Mouse (Mus musculus) embryonic facial prominence, embryonic 12.5 days (tissue): ENCODE data around the gene Igf2r. TPM values are rescaled to one million over a fixed set of nuclear protein-coding genes. Genes with fewer than 3 reads are reported as not detected.

Experiments
- ATAC-seq: fragments of 200-750 bp; cut with Nextera tagmentation; 2 replicates; pipeline ENCODE4 v1.8.0; 2017; ENCODE audit not compliant: insufficient number of reproducible peaks, insufficient read depth, low FRiP score, low TSS enrichment
- H3K27ac ChIP-seq: fragments of 300-500 bp; sonication (generic); 2 replicates; pipeline ENCODE4 v1.5.1; 2016; ENCODE audit warnings: mild to moderate bottlenecking
- H3K27me3 ChIP-seq: fragments of 300-500 bp; sonication (generic); 2 replicates; pipeline ENCODE4 v1.6.1; 2016; ENCODE audit warnings: mild to moderate bottlenecking, moderate library complexity
- H3K36me3 ChIP-seq: fragments of 300-500 bp; sonication (generic); 2 replicates; pipeline ENCODE4 v1.6.1; 2016; ENCODE audit warnings: mild to moderate bottlenecking
- H3K4me1 ChIP-seq: fragments of 300-500 bp; sonication (generic); 2 replicates; pipeline ENCODE4 v1.6.1; 2016
- H3K4me2 ChIP-seq: fragments of 300-500 bp; sonication (generic); replicated peaks from 2 replicates; pipeline ENCODE4 v1.6.1; 2016; ENCODE audit warnings: mild to moderate bottlenecking, moderate library complexity
- H3K4me3 ChIP-seq: fragments of 300-500 bp; sonication (generic); 2 replicates; pipeline ENCODE4 v1.5.1; 2016; ENCODE audit warnings: mild to moderate bottlenecking
- H3K9ac ChIP-seq: fragments of 300-500 bp; sonication (generic); 2 replicates; pipeline ENCODE4 v1.6.1; 2016; ENCODE audit warnings: mild to moderate bottlenecking, moderate library complexity
- H3K9me3 ChIP-seq: fragments of 300-500 bp; sonication (generic); 2 replicates; pipeline ENCODE4 v1.6.1; 2016; ENCODE audit warnings: mild to moderate bottlenecking, moderate library complexity
- WGBS: fragments of 180-500 bp; shearing (Covaris S2); methylation state at CpG from one replicate; pipeline ENCODE4 v1.1.7; 2016; 5-methylcytosine and 5-hydroxymethylcytosine counted together
- polyA plus RNA-seq: library from polyadenylated mRNA; unstranded; fragments of >200 nt; fragmentation: Nextera tagmentation; extraction: Ambion mirVana; gene quantifications from 2 replicates; pipeline ENCODE4 v1.2.1, GENCODE M21; 2016

Gene Igf2r
- polyA plus RNA-seq, 1 experiment from 2014 or later: 37.1 TPM

- H3K4me3 ChIP-seq: peak overlapping the region; percentile 58
- peaks cover 83% of the 10 kb centered on the region for H3K36me3 ChIP-seq
- peak overlapping the region; percentile 60 for H3K9ac ChIP-seq
- 53% methylated on average over 38 of the region's 38 CpGs for WGBS
- H3K27ac ChIP-seq: peak overlapping the region; percentile 85; the same call in 1 of the 2 replicates
- no peaks in the 10 kb centered on the region for H3K27me3 ChIP-seq
- peaks cover 32% of the 10 kb centered on the region for H3K9me3 ChIP-seq
- H3K4me2 ChIP-seq: peak overlapping the region; percentile 49
- peaks cover 3% of the 10 kb centered on the region; the same call in 1 of the 2 replicates for H3K4me1 ChIP-seq
- ATAC-seq: no peak
These were observed 27.1 kb downstream of the Igf2r start for GRCm38 (mm10) chr17:12742151-12742908.

DNA sequence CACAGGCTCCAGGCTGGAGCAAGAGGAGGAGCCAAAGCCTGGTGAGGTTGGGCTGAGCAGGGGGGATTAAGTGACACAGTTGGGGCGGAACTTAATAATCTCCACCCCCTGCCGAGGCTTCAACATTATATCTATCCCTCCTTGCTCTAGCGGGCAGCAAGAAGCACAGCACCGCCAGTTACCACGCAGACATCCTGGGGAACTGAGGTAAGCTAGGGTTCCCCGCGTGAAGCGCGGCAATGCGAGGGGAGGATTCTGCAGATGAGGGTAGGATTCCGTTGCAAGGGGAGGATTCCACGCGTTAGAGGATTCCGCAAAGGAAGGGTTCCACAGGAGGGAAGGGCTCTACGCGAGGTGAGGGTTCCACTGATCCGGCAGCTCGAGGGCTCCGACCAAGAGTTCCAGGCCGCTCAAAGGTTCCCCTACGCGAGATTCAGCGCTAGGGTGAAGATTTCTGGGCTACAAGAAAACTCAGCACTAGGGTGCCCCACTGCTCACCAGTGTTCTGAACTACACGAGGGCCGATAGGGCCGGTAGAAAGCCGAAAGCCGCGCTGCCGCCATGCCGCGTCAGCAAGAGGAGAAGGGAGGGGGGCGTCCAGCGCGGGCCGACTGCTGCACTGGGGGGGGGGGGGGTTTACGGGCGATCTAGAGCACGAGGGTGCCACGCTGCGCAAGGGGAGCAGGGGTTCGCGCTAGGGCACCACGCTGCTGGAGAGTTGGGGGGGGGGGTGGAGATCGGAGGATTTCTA, 28.1 kb downstream of the Igf2r start:
- H3K4me1 ChIP-seq: peaks cover 5% of the 10 kb centered on the region
- peak overlapping the region; percentile 85 for H3K27ac ChIP-seq

DNA sequence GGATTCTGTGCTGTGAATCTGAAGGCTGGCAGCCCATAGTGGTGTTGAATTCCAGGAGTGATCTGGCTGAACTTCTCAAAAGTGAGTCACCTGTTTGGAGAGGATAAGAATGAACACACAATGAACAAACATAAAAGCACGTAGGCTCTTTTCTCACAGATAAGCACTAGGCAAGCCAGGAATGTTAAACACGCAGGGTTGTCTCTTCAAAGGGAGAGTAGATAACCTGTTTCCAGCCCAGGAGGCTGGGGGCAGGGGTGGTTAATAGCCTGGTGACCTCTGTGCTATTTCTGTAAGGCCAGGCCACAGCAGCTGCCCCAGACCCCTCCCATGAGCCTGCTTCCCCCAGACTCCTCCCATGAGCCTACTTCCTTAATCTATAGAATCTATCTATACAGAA, 29.1 kb downstream of the Igf2r start:
- H3K36me3 ChIP-seq: peaks cover 81% of the 10 kb centered on the region
- ATAC-seq: no peak
- no peak overlapping the region for H3K9ac ChIP-seq
- H3K27me3 ChIP-seq: no peaks in the 10 kb centered on the region
- 38% methylated on average over 2 of the region's 2 CpGs for WGBS
- H3K4me3 ChIP-seq: no peak overlapping the region
- H3K27ac ChIP-seq: peak overlapping the region; percentile 85; the same call in 1 of the 2 replicates
- H3K4me1 ChIP-seq: peaks cover 14% of the 10 kb centered on the region
- H3K4me2 ChIP-seq: no peak overlapping the region
- H3K9me3 ChIP-seq: peaks cover 32% of the 10 kb centered on the region

More for the DNA sequence above, 28.1 kb downstream of the Igf2r start:
- Histone ChIP-seq H3K36me3 (peaks cover 84% of the 10 kb centered on the region), H3K27me3 (no peaks in the 10 kb centered on the region), H3K9me3 (peaks cover 32% of the 10 kb centered on the region), H3K4me3 (peak overlapping the region; percentile 58), H3K9ac (peak overlapping the region; percentile 60), H3K4me2 (peak overlapping the region; percentile 49)
- WGBS: 66% methylated on average over 39 of the region's 45 CpGs
- ATAC-seq: peak; percentile 80

DNA sequence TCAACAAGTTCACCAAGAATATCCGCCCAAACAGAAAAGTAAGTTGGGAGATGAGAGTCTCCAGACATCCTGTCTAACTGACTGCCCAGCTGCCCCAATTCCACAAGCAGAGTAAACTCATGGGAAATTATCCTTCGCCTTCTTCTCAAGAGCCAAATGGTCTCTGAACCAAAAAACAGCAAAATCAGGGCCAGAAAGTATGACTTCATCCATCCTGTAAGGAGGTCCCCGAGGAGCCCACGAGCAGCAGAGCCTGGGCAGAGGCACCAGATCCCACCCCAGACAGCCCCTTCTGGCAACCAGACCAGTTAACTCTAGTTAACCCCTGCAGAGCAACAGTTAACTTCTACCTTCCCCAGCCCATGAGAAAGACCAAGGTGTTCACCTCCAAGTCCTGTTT, 29.9 kb downstream of the Igf2r start:
- 59% methylated on average over 4 of the region's 4 CpGs for WGBS

DNA sequence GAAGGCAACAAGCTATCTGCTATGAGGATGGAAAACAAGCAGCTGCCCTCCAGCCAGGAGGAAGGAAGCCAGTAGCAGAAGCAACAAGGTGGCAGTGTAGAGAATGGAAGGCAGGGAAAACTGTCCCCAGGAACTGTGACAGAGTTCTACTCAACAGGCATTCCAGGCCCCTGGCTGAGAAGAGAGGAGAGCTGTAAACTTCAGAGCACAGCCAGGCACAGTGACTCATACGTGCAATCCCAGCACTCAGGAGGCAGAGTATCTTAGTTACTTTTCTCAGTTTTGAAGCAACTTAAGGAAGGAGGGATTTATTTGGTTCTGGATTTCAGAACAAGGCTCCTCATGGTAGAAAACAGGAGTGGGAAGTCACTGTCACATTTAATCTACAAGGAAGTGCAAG, 31.5 kb downstream of the Igf2r start:
- Histone ChIP-seq H3K9ac (no peak overlapping the region), H3K9me3 (peaks cover 20% of the 10 kb centered on the region), H3K4me2 (no peak overlapping the region), H3K36me3 (peaks cover 63% of the 10 kb centered on the region), H3K4me3 (no peak overlapping the region), H3K4me1 (peaks cover 28% of the 10 kb centered on the region), H3K27me3 (no peaks in the 10 kb centered on the region), H3K27ac (no peak overlapping the region)
- ATAC-seq: no peak
- 42% methylated on average over 1 of the region's 1 CpGs for WGBS

More for the DNA sequence above, 29.9 kb downstream of the Igf2r start:
- H3K4me1 ChIP-seq: peaks cover 17% of the 10 kb centered on the region
- H3K36me3 ChIP-seq: peaks cover 73% of the 10 kb centered on the region
- ATAC-seq: no peak
- H3K4me3 ChIP-seq: no peak overlapping the region
- peak overlapping the region; percentile 85; the same call in 1 of the 2 replicates for H3K27ac ChIP-seq
- H3K9ac ChIP-seq: no peak overlapping the region
- no peak overlapping the region for H3K4me2 ChIP-seq
- no peaks in the 10 kb centered on the region for H3K27me3 ChIP-seq
- H3K9me3 ChIP-seq: peaks cover 32% of the 10 kb centered on the region

- ATAC-seq: peak; percentile 61; the same call in 1 of the 2 replicates
- no peak overlapping the region for H3K9ac ChIP-seq
- H3K4me3 ChIP-seq: no peak overlapping the region
These were observed 35.1 kb downstream of the Igf2r start for GRCm38 (mm10) chr17:12734205-12734857.

DNA sequence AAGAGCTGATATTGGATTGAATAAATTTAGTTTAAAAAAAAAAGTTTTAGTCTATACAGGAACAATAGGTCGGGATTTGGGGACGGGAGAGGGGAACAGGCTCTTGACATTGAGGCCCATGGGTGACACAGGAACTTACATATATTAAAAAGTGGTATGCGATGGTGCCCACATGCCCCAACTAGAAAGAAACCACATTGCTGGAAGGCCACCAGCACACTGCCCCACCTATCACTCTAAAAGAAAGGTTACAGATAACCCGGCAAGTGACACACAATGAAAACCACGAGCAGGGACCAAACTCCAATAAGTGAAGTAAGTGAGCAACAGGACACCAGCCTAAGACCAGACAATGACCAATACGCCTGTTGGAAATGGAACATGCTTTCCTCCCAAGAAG, 36.3 kb downstream of the Igf2r start:
- peaks cover 46% of the 10 kb centered on the region for H3K36me3 ChIP-seq
- H3K4me2 ChIP-seq: no peak overlapping the region
- H3K9me3 ChIP-seq: no peaks in the 10 kb centered on the region
- H3K27me3 ChIP-seq: no peaks in the 10 kb centered on the region
- no peak for ATAC-seq
- H3K4me1 ChIP-seq: peaks cover 28% of the 10 kb centered on the region
- H3K4me3 ChIP-seq: no peak overlapping the region
- H3K9ac ChIP-seq: no peak overlapping the region
- WGBS: 90% methylated on average over 6 of the region's 6 CpGs
- H3K27ac ChIP-seq: no peak overlapping the region

More at GRCm38 (mm10) chr17:12734205-12734857, 35.1 kb downstream of the Igf2r start:
- Histone ChIP-seq H3K4me1 (peaks cover 28% of the 10 kb centered on the region), H3K27me3 (no peaks in the 10 kb centered on the region), H3K9me3 (no peaks in the 10 kb centered on the region), H3K36me3 (peaks cover 54% of the 10 kb centered on the region), H3K4me2 (peak overlapping the region; percentile 27; the same call in 1 of the 2 replicates), H3K27ac (peak overlapping the region; percentile 74)
- WGBS: 14% methylated on average over 12 of the region's 12 CpGs

- Histone ChIP-seq H3K4me2 (no peak overlapping the region), H3K9me3 (no peaks in the 10 kb centered on the region), H3K4me1 (peaks cover 35% of the 10 kb centered on the region), H3K27me3 (no peaks in the 10 kb centered on the region), H3K27ac (no peak overlapping the region), H3K36me3 (peaks cover 35% of the 10 kb centered on the region), H3K9ac (no peak overlapping the region), H3K4me3 (no peak overlapping the region)
- ATAC-seq: no peak
- WGBS: 50% methylated on average over 1 of the region's 1 CpGs
These were observed 40.9 kb downstream of the Igf2r start for GRCm38 (mm10) chr17:12728536-12728935.

DNA sequence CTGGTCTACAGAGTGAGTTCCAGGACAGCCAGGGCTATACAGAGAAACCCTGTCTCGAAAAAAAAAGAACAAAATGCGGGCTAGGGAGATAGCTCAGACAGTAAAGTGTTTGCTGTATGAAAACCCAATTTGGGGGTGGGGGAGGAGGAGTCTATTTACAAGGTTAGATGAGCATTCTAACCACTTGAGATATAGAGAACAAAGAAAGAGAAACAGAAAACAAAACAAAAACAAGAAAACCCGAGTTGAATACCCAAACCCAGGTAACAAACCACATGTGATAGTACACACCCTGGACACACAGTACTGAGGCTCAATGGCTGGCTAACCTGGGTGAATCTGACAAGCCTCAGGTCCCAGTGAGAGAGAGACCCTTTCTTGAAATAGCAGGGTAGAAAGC, 41.7 kb downstream of the Igf2r start:
- no peaks in the 10 kb centered on the region for H3K27me3 ChIP-seq
- H3K9me3 ChIP-seq: no peaks in the 10 kb centered on the region
- H3K9ac ChIP-seq: no peak overlapping the region
- ATAC-seq: no peak
- WGBS: 75% methylated on average over 3 of the region's 3 CpGs
- no peak overlapping the region for H3K4me2 ChIP-seq
- H3K4me3 ChIP-seq: no peak overlapping the region
- H3K4me1 ChIP-seq: peaks cover 37% of the 10 kb centered on the region
- H3K27ac ChIP-seq: no peak overlapping the region
- H3K36me3 ChIP-seq: peaks cover 33% of the 10 kb centered on the region

- no peak overlapping the region for H3K4me3 ChIP-seq
- H3K4me2 ChIP-seq: no peak overlapping the region
- peaks cover 31% of the 10 kb centered on the region for H3K36me3 ChIP-seq
- H3K27me3 ChIP-seq: no peaks in the 10 kb centered on the region
- H3K9me3 ChIP-seq: no peaks in the 10 kb centered on the region
- WGBS: 38% methylated on average over 4 of the region's 4 CpGs
- ATAC-seq: no peak
- H3K27ac ChIP-seq: peak overlapping the region; percentile 89
- peaks cover 44% of the 10 kb centered on the region for H3K4me1 ChIP-seq
- no peak overlapping the region for H3K9ac ChIP-seq
These were observed 43.6 kb downstream of the Igf2r start for GRCm38 (mm10) chr17:12725871-12726270.
